Mouse (Mus musculus) layer of hippocampus, adult 9-11 months (tissue): Measurements from ENCODE around the gene Slc39a9.

ENCODE experiments used
- DNase-seq: peaks from one replicate; pipeline ENCODE4 v3.0.0; 2022

The Slc39a9 gene

GRCm38 (mm10) chr12:80721458-80721857, 77.8 kb downstream of the Slc39a9 start:
- no peak for DNase-seq

- peak; percentile 71 for DNase-seq
These were observed 81.3 kb downstream of the Slc39a9 start for GRCm38 (mm10) chr12:80724853-80725559.

- DNase-seq, result no peak
These were observed 84.5 kb downstream of the Slc39a9 start for GRCm38 (mm10) chr12:80728207-80728606.

- no peak for DNase-seq
These were observed 85.1 kb downstream of the Slc39a9 start for GRCm38 (mm10) chr12:80728814-80729213.

- DNase-seq, result peak; percentile 75
These were observed 86.3 kb downstream of the Slc39a9 start for GRCm38 (mm10) chr12:80729758-80730530.

GRCm38 (mm10) chr12:80730567-80730966, 86.9 kb downstream of the Slc39a9 start:
- DNase-seq, result peak; percentile 64
